Mouse (Mus musculus): ENCODE measurements at regions not wholly inside any gene's neighbourhood (a gene's known extent, or its start where the extent isn't known, plus 50 kb on each side); places are given as distances from the start of the nearest gene placed in this dataset.

DNA sequence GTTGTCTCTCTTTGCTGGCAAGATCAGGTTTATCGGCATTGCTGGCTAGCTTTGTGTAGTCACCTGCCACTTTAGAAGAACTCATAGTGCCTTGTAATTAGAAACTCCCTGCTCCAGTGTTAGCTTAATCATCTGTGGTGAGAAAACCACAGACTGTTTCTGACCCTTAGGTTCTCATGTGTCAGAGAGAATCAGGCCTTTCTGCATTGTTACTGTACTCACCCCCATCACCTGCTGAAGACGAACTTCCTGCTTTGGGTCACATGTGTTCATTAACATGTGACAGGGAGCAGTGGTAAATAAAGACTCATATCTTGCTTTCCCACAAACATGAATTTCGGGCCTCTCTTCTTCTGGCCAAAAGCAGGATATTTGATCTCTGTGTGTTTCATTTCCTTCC, 102.6 kb downstream of the Cnga2 start:
- peak in 1 of 2 experiments; percentile 27; a peak in 1 of 4 replicates for ATAC-seq (replicated peaks in 1 of 2; ENCODE audit: insufficient read depth in 1 of 2, low FRiP score in 2 of 2, low TSS enrichment in 1 of 2, low read depth in 1 of 2, poor library complexity in 2 of 2, severe bottlenecking in 2 of 2)

DNA sequence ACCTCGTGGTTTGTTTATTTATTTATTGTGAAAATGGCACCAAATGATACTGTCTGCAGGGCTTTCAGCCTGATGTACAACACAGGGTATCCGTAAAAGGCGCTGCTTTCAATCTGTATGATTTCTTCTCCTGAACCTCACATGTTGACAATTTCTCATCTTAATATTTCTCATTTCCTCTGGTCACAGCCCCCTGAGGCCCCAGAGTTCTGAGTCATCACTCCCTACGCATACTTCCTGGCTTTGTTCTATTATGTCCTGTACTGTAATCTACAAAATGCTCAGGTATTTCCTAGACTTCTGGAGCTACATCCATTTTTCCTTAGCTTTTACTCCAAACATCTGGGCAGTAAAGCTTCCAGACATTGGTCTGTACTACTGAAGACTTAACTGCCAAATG, 103.0 kb downstream of the Cnga2 start:
- no peak for ATAC-seq (replicated peaks in 1 of 2; ENCODE audit: insufficient read depth in 1 of 2, low FRiP score in 2 of 2, low TSS enrichment in 1 of 2, low read depth in 1 of 2, poor library complexity in 2 of 2, severe bottlenecking in 2 of 2)

DNA sequence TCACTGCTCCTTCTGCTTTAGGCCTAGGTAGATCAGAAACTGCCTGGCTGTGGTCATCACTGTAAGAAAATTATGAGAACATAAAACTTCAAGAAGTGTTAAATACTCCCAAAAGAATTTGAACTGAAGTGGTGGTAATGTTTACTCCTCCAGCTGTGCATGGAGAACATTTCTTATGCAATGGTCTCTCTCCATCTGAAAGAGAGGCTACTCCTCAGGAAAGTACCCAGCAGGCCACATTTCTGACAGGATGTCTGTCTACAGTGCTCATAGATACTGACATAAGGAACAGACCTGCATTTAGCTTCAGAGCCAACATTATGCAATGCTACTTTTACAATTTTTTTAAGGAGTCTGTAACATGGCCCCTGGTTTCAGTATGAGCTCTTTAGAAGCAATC, 79.9 kb upstream of the Magea4 start:
- ATAC-seq (replicated peaks in 1 of 2; ENCODE audit: insufficient read depth in 1 of 2, low FRiP score in 2 of 2, low TSS enrichment in 1 of 2, low read depth in 1 of 2, poor library complexity in 2 of 2, severe bottlenecking in 2 of 2) = no peak

DNA sequence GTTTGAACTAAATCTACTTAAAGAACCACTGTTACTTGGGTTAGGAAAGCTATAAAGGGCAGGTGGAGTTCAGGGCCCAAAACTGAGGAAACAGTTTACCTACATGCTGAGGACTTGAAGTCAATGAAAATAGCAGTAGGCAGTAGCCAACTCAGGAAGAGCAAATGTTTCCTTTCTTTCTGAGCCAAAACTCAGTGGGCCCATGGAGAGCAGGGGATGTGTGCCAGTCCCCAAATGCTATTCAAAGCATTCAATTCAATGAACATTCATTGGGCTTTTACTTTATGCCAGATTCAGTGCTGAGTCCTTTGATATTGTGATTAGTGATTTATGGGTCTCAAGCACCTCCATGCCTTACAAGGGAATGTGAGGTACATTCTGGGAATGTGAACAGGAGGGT, 52.7 kb upstream of the Magea4 start:
- no peak for ATAC-seq (replicated peaks in 1 of 2; ENCODE audit: insufficient read depth in 1 of 2, low FRiP score in 2 of 2, low TSS enrichment in 1 of 2, low read depth in 1 of 2, poor library complexity in 2 of 2, severe bottlenecking in 2 of 2)
